Mouse (Mus musculus): Measurements from ENCODE around the gene Prpf18.

DNA sequence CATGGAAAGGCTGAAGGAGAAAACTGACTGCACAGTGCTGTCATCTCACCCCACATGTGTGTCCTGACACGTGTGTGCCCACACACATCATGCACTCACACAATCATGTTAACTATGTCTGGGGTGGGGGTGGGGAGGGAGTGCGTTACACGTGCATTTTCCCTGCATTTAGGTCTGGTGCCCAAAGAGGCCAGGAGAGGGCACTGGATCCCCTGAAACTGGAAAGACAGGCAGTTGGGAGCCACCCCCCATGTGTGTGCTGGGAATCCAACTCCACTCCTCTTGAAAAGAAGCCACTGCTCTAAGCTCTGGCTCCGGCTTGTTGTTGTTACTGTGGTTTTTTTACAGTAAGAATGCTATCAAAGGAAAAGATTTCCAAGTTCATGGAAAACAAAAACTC, 6.8 kb downstream of the Prpf18 start:
- TF ChIP-seq POLR2A (IDR thresholded peaks at IDR 0.05; ENCODE audit: control insufficient read depth, low read depth, low read length) (no peak), CTCF (IDR thresholded peaks at IDR 0.05; ENCODE audit: control insufficient read depth, insufficient read depth, insufficient replicate concordance, low read depth, low read length) (no peak)
